Mouse (Mus musculus) c-Kit-positive CD71-positive TER-119-negative erythroid progenitor cells, embryonic 14.5 days (primary cell): ENCODE data around the gene Olfr702.

Source experiments
- DNase-seq: peaks from one replicate; pipeline ENCODE4 v3.0.0-alpha.2; 2013; ENCODE audit warnings: low read depth

Gene Olfr702

GRCm38 (mm10) chr7:106833793-106834192, at the start of gene Olfr702:
Gene Olfr702 (minus strand): TSS chr7:106833893.
- no peak for DNase-seq

GRCm38 (mm10) chr7:106876791-106877190, 43.1 kb upstream of the Olfr702 start, which contains the start of gene Olfr705:
Gene Olfr705 (minus strand): TSS chr7:106876891.
- DNase-seq, result no peak

- no peak for DNase-seq
These were observed 29.2 kb upstream of the Olfr702 start, which contains the start of gene Olfr704 for GRCm38 (mm10) chr7:106862885-106863284. Gene Olfr704 (plus strand): TSS chr7:106863185.

GRCm38 (mm10) chr7:106843060-106843459, 9.4 kb upstream of the Olfr702 start, which contains the start of gene Olfr703:
Gene Olfr703 (plus strand): TSS chr7:106843360.
- DNase-seq, result no peak

GRCm38 (mm10) chr7:106818414-106818813, 15.3 kb downstream of the Olfr702 start:
- no peak for DNase-seq

GRCm38 (mm10) chr7:106815775-106816174, 17.9 kb downstream of the Olfr702 start:
- DNase-seq, result peak; percentile 9

GRCm38 (mm10) chr7:106813829-106814228, 19.9 kb downstream of the Olfr702 start, which contains the start of gene Olfr701:
Gene Olfr701 (plus strand): TSS chr7:106814129.
- no peak for DNase-seq

- DNase-seq, result no peak
These were observed 25.0 kb downstream of the Olfr702 start, which contains the start of gene Olfr700 for GRCm38 (mm10) chr7:106808734-106809133. Gene Olfr700 (minus strand): TSS chr7:106808834.

GRCm38 (mm10) chr7:106793098-106793497, 40.6 kb downstream of the Olfr702 start, which contains the start of gene Olfr699:
Gene Olfr699 (minus strand): TSS chr7:106793198.
- no peak for DNase-seq

GRCm38 (mm10) chr7:106788330-106788729, 45.4 kb downstream of the Olfr702 start:
- no peak for DNase-seq
